Mouse (Mus musculus) stomach, postnatal 0 days (tissue): ENCODE results near the gene Ngfr.

ENCODE experiments used
- CTCF ChIP-seq: IDR thresholded peaks from 2 replicates; pipeline ENCODE4 v1.5.1; 2016; ENCODE audit warnings: antibody characterized with exemption, low read depth, mild to moderate bottlenecking, moderate library complexity
- EP300 ChIP-seq: optimal IDR thresholded peaks from 2 replicates; pipeline ENCODE3; 2016; ENCODE audit warnings: antibody characterized with exemption

DNA sequence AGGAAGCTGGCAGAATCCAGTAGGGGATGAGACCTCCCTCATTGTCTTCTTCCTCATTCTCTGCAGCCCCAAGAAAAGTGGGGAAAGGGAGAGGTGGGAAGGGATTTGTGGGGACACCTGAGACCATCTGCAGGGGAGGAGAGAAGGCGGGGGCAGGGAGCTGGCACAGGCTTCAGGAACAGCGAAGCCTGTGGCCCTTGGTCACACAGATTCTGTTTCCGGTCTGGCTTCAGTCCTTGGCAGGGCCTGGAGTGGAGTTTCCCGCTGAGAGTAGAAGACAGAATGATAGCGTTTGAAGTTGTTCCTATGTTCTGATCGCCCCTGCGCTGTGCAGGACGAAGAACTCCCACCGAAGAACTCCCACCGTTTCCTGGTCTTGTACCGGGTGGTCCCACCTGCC is 9.2 kb upstream of the Ngfr start:
- TF ChIP-seq CTCF: no peak
- no peak for TF ChIP-seq EP300
